Mouse (Mus musculus) hematopoietic multipotent progenitor cell, adult 10-12 weeks (in vitro differentiated cells): ENCODE results near the gene Oog1. TPM values are rescaled to one million over a fixed set of nuclear protein-coding genes. Genes with fewer than 3 reads are reported as not detected.

ENCODE experiments used
- polyA plus RNA-seq: library from polyadenylated mRNA; stranded (reverse); fragments of >175 nt; gene quantifications from 2 replicates; pipeline ENCODE4 v1.2.3, GENCODE M21; 2012; ENCODE audit warnings: low replicate concordance

Oog1 gene
- polyA plus RNA-seq, result not detected in 2 replicates

DNA sequence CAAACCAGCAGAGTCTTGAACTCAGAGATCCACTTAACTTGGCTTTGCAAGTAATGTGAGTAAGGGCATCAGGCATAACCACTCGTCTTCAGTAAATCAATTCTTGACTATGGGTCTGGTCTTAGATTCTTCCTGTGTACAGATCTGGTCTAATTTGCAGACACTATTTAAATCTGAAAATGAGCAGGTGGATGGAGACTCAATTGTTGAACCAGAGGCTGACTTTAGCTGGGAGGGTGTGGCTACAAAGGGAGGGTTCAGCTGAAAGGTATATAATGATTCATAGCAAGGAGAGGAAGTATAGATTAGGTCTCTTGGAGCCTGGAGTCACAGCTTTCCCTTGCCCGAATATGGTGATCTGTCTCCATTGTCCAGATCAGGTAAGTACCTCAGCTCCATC is at the start of gene Oog1:
Gene Oog1 (plus strand): TSS at position 301 of the 400 bp plus-strand sequence.

DNA sequence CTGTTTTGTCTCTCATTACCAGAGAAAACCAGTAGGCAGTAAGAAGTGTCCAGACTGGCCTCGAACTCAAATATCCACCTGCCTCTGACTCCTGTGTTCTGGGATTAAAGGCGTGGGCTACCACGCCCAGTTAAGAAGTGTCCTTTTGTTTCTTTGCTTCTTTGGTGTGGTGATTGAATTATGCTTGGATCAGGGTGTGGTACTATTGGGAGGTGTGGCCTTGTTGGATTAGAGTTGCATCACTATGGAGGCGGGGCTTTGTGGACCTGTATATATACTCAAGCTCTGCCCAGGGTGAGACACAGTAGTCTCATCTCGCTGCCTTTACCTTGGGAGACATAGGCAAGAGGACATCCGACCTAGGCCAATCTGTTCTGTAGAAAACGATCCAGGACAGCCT is 16.1 kb downstream of the Oog1 start, which contains the start of gene Gm4027:
Gene Gm4027 (plus strand): TSS at position 301 of the 400 bp plus-strand sequence.

DNA sequence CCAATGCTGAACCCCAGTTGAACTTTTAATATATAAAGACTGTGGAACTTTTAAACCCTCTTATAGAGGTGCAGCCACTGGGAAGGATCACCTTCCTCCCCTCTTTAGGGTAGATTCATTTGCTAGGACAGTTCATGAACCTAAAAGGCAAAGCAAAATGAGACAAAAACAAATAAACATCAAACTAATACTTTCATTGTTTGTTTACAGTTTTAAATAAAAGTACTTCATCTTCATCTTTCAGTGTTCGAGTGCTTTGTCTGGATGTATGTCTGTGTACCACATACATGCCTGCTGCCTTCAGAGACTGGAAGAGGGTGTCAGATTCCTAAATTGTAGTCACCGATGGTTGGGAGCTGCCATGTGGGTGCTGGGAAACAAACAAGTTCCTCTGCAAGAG is 42.0 kb downstream of the Oog1 start, which contains the start of gene Gm16381:
Gene Gm16381 (minus strand): TSS at position 101 of the 400 bp plus-strand sequence.

Other genes with a start within 250 kb of the Oog1 start
- 41.0 and 54.3 TPM in 2 replicates for gene Sptlc2, start 214.3 kb upstream of the Oog1 start, polyA plus RNA-seq
- 0.04 and 2.9 TPM in 2 replicates for gene Slirp, start 158.8 kb upstream of the Oog1 start, polyA plus RNA-seq
- gene Alkbh1, start 158.7 kb upstream of the Oog1 start, polyA plus RNA-seq, result 26.5 and 27.7 TPM in 2 replicates
- 5.6 and 24.6 TPM in 2 replicates for gene Snw1, start 130.4 kb upstream of the Oog1 start, polyA plus RNA-seq
- gene Gm5788, start 108.0 kb upstream of the Oog1 start, polyA plus RNA-seq, result not detected in 2 replicates
- gene Gm8300, start 88.4 kb upstream of the Oog1 start, polyA plus RNA-seq, result not detected in 2 replicates
- gene Gm4027, start 16.2 kb downstream of the Oog1 start, polyA plus RNA-seq, result not detected in 2 replicates
- gene Gm16381, start 41.9 kb downstream of the Oog1 start, polyA plus RNA-seq, result not detected in 2 replicates
- gene Gm21319, start 173.1 kb downstream of the Oog1 start, polyA plus RNA-seq, result not detected in 2 replicates
- gene Gm21936, start 192.8 kb downstream of the Oog1 start, polyA plus RNA-seq, result not detected in 2 replicates
- not detected in 2 replicates for gene BB287469, start 213.9 kb downstream of the Oog1 start, polyA plus RNA-seq
- not detected in 2 replicates for gene Gm2001, start 239.7 kb downstream of the Oog1 start, polyA plus RNA-seq